Mouse (Mus musculus) liver, adult 2 months (tissue): ENCODE data around the gene Zfp819. TPM values are rescaled to one million over a fixed set of nuclear protein-coding genes. Genes with fewer than 3 reads are reported as not detected.

Experiments
- DNase-seq: peaks from one replicate; pipeline ENCODE4 v3.0.0-alpha.2; 2011; ENCODE audit warnings: low read depth, low spot score; ENCODE audit errors: extremely low read depth
- H3K27ac ChIP-seq: fragments of 200-500 bp; replicated peaks from 2 replicates; pipeline ENCODE4 v1.5.1; 2012; ENCODE audit warnings: low read depth, mild to moderate bottlenecking, control low read depth, inconsistent platforms, low read length; ENCODE audit not compliant: insufficient read depth
- H3K27me3 ChIP-seq: fragments of 200-500 bp; 2 replicates; pipeline ENCODE4 v1.6.1; 2012; ENCODE audit warnings: mild to moderate bottlenecking, moderate library complexity, low read length, inconsistent platforms; ENCODE audit not compliant: control insufficient read depth, insufficient read depth
- H3K36me3 ChIP-seq: fragments of 200-500 bp; 2 replicates; pipeline ENCODE4 v1.6.1; 2012; ENCODE audit warnings: low read length, inconsistent platforms; ENCODE audit not compliant: control insufficient read depth, insufficient read depth
- H3K4me1 ChIP-seq: fragments of 200-500 bp; 2 replicates; pipeline ENCODE4 v1.6.1; 2011; ENCODE audit warnings: low read length; ENCODE audit not compliant: control insufficient read depth, insufficient read depth
- H3K4me3 ChIP-seq: fragments of 200-500 bp; 2 replicates; pipeline ENCODE4 v1.5.1; 2011; ENCODE audit warnings: low read depth, mild to moderate bottlenecking, control low read depth, low read length, moderate library complexity; ENCODE audit not compliant: insufficient read depth
- H3K79me2 ChIP-seq: fragments of 200-500 bp; 2 replicates; pipeline ENCODE4 v1.6.1; 2012; ENCODE audit warnings: inconsistent platforms, mild to moderate bottlenecking, low read length, moderate library complexity; ENCODE audit not compliant: control insufficient read depth, insufficient read depth
- H3K9ac ChIP-seq: fragments of 200-500 bp; 2 replicates; pipeline ENCODE4 v1.6.1; 2012; ENCODE audit warnings: low read depth, mild to moderate bottlenecking, control low read depth, inconsistent platforms, low read length
- CTCF ChIP-seq: fragments of 200-500 bp; IDR thresholded peaks from 2 replicates; pipeline ENCODE4 v1.5.1; 2011; ENCODE audit warnings: low read depth, low read length, control low read depth
- POLR2A ChIP-seq: fragments of 200-500 bp; IDR thresholded peaks from 2 replicates; pipeline ENCODE4 v1.6.1; 2011; ENCODE audit warnings: low read length, control low read depth; ENCODE audit not compliant: insufficient read depth; ENCODE audit errors: extremely low read depth
- WGBS: fragments of 180-500 bp; shearing (Covaris S2); methylation state at CpG from one replicate; pipeline ENCODE4 v1.1.7; 2018; 5-methylcytosine and 5-hydroxymethylcytosine counted together
- polyA plus RNA-seq: library from polyadenylated mRNA; depleted of rRNA; stranded (reverse); fragments of >200 nt; gene quantifications from 2 replicates; pipeline ENCODE4 v1.2.3, GENCODE M21; 2012
- total RNA-seq: library from RNA; depleted of rRNA; stranded (reverse); fragments of >200 nt; gene quantifications from 2 replicates; pipeline ENCODE4 v1.2.3, GENCODE M21; 2014

Gene Zfp819
- total and polyA plus RNA-seq, 2 experiments = 0.09 TPM; not detected in 1

DNA sequence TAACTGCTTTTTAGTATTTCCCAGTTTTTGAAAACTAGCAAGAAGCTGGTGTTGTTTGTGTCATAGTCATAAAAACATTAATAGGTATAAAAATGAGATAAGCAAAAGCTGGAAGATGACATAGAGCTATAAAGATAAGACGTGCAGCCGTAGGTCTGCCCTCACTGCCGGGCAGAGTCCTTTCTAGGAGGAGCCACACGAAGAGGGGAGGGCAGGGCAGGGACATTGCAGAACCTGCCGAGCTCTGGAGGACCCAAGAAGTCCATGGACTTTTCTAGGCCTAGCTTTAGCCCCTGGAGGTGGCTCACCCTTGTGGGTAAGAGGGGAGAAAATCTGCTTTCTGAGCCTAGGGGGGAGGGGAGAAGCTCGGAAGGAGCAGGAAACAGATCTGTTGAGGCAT, 27.5 kb downstream of the Zfp819 start, which contains the start of gene Ceacam18:
Gene Ceacam18, plus strand, starts transcription at position 208 of the 400 bp plus-strand sequence.
- TF ChIP-seq CTCF (no peak), POLR2A (no peak)
- Histone ChIP-seq H3K4me1 (no peaks in the 10 kb centered on the region), H3K36me3 (no peaks in the 10 kb centered on the region), H3K79me2 (no peaks in the 10 kb centered on the region), H3K27ac (no peak within 1 kb of the TSS), H3K4me3 (no peak within 1 kb of the TSS), H3K27me3 (no peaks in the 10 kb centered on the region; the same call in 1 of the 2 replicates), H3K9ac (no peak within 1 kb of the TSS)
- 46% methylated on average over 6 of the region's 6 CpGs for WGBS
- DNase-seq = no peak

DNA sequence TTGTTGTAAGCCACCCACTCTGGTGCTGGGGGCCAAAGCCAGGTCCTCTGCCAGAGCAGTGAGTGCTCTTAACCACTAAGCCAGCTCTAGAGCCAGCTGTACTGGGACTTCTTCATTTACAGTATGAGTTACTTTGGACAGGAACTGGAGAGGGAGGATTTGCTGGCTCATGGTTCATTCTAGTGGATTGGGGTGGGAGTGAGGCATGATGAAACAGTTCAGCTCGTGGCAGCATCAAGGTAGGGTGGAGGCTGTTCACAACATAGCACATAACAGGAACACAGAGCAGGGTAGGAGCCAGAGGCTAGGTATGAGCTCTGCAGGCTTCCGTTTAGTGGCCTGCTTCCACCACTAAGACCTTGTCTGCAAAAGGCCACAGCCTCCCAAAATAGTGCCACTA, 29.2 kb downstream of the Zfp819 start:
- H3K4me3 ChIP-seq = no peak overlapping the region
- WGBS = 58% methylated on average over 2 of the region's 2 CpGs
- H3K4me1 ChIP-seq = no peaks in the 10 kb centered on the region
- no peaks in the 10 kb centered on the region for H3K79me2 ChIP-seq
- no peak overlapping the region for H3K9ac ChIP-seq
- no peak for TF ChIP-seq CTCF
- no peak for TF ChIP-seq POLR2A
- no peaks in the 10 kb centered on the region for H3K36me3 ChIP-seq
- no peak for DNase-seq
- H3K27ac ChIP-seq = no peak overlapping the region
- H3K27me3 ChIP-seq = no peaks in the 10 kb centered on the region; the same call in 1 of the 2 replicates

DNA sequence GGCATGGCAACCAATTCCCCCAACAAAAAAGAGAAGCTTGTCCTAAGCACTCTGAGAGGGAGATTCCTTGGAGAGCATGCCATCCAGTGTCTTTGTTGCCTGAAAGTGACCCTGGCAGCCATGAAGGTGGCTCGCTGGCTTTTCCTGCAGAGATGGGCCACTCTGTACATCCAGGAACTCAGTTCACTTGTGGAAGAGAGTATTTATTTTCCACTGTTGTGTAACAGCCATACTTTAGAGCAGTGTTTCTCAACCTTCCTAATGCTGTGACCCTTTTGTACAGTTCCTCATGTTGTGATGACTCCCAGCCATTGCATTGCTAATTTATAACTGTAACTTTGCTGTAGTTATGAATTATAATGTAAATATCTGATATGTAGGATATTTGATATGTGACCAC, 30.1 kb downstream of the Zfp819 start:
- TF ChIP-seq CTCF (no peak), POLR2A (no peak)
- WGBS = 74% methylated on average over 1 of the region's 1 CpGs
- no peaks in the 10 kb centered on the region for H3K79me2 ChIP-seq
- no peak overlapping the region for H3K27ac ChIP-seq
- no peak for DNase-seq
- H3K4me1 ChIP-seq = no peaks in the 10 kb centered on the region
- H3K9ac ChIP-seq = no peak overlapping the region
- H3K36me3 ChIP-seq = no peaks in the 10 kb centered on the region
- H3K4me3 ChIP-seq = no peak overlapping the region
- no peaks in the 10 kb centered on the region; the same call in 1 of the 2 replicates for H3K27me3 ChIP-seq

DNA sequence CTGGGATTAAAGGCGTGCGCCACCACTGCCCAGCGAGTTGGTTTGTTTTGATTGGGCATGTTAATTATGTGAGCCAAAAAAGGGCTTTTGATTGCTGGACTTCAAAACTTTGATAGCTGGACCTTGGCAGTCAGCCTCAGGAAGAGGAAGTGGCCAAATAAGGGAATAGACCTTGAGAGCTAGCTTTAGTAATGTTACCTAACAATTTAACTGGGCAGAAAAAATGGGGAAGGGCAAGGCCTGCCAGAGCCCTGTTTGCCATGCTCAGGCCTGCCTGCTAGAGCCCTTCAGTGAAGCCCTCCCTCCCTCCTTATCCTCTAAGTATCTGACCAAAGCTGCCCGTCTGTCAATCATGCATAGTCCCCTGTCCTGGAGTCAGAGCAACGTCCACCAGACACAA, 35.6 kb downstream of the Zfp819 start:
- H3K4me3 ChIP-seq = no peak overlapping the region
- no peak overlapping the region for H3K9ac ChIP-seq
- H3K79me2 ChIP-seq = no peaks in the 10 kb centered on the region
- H3K27ac ChIP-seq = peak overlapping the region; percentile 7; the same call in 1 of the 2 replicates
- WGBS = 50% methylated on average over 5 of the region's 5 CpGs
- H3K36me3 ChIP-seq = no peaks in the 10 kb centered on the region
- H3K27me3 ChIP-seq = no peaks in the 10 kb centered on the region; the same call in 1 of the 2 replicates
- H3K4me1 ChIP-seq = no peaks in the 10 kb centered on the region
- TF ChIP-seq CTCF = no peak
- TF ChIP-seq POLR2A = no peak
- peak; percentile 63 for DNase-seq

DNA sequence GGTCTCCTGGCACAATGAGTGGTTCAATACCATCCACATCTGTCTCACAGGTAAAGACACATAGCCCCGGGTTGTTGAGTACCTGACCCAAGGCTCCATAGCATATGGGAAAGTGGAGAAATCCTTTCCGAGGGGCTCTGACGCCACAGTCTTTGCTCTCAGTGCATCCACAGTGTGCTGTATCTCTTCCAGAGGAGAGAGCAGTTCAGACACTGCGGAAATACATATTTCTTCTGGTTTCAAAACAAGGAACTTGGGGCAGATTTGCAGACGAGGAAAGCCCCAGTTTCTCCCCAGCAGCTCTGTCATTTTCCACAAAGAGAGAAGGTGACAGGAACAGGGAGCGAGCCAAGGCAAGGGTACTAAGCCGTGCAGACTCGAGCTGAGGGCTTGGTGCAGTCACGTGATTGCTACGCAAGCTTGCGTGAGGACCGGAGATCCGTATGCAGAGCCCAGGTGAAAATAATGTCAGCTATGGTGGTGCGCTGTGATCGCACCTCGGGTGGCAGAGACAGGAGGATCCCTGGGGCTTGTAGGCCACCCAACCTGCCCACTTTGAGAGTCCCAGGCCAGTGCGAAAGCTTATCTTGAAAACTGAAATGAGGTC, 36.2 kb downstream of the Zfp819 start:
- Histone ChIP-seq H3K4me3 (no peak overlapping the region), H3K79me2 (no peaks in the 10 kb centered on the region), H3K36me3 (no peaks in the 10 kb centered on the region), H3K4me1 (no peaks in the 10 kb centered on the region), H3K27ac (peak overlapping the region; percentile 7; the same call in 1 of the 2 replicates), H3K9ac (no peak overlapping the region), H3K27me3 (no peaks in the 10 kb centered on the region)
- TF ChIP-seq CTCF (no peak), POLR2A (no peak)
- WGBS = 79% methylated on average over 17 of the region's 17 CpGs
- DNase-seq = peak; percentile 23

DNA sequence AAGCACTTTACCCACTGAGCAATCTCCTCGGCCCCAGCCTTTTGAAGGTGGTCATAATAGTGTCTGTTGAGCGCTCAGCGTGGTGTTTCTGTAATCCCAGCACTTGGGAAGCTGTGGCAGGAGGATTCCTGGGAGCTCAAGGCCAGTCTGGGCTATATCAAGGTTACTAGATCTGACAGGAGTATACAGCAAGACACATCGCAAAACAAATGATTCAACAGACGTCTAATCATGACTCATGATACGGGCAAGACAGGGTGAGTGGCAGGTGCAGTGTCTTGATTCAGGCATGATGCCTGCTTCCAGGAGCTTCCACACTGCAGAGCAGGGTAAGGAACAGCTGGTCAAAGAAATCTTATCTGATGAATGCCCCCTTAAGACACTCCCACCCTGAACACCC, 45.7 kb downstream of the Zfp819 start:
- Histone ChIP-seq H3K79me2 (no peaks in the 10 kb centered on the region), H3K27ac (no peak overlapping the region), H3K4me3 (no peak overlapping the region), H3K36me3 (no peaks in the 10 kb centered on the region), H3K4me1 (no peaks in the 10 kb centered on the region), H3K27me3 (no peaks in the 10 kb centered on the region), H3K9ac (no peak overlapping the region)
- no peak for DNase-seq
- 82% methylated on average over 6 of the region's 6 CpGs for WGBS
- no peak for TF ChIP-seq POLR2A
- TF ChIP-seq CTCF = no peak
